17 mouse cellular contexts compared by ENCODE assay signal in genomic region chr5:34502821-34503220, GRCm38 (mm10). TPM values are rescaled to one million over a fixed set of nuclear protein-coding genes. Genes with fewer than 3 reads are reported as not detected.
DNase-seq lines count a peak whose midpoint lies in the region; ATAC-seq lines count a peak whose summit lies in the region.
"Had no signal": no experiment of that assay in that cellular context is flagged by ENCODE, and none has a peak within 500 bp of the region (broad histone marks: within the 10 kb centered on the region; RNA-seq: fewer than 3 reads in every experiment).

No protein-coding gene starts in this region.

- no peaks in the 10 kb centered on the region for H3K9me3 ChIP-seq in liver, embryonic 13.5 days (replicated peaks)
- H3K9me3 ChIP-seq: forebrain, embryonic 12.5 days; forebrain, embryonic 15.5 days; hindbrain, embryonic 12.5 days; hindbrain, embryonic 15.5 days had no signal

- peak; percentile 78 for DNase-seq in heart, adult 11 months
- DNase-seq in heart, adult 18-20 months: no peak
- DNase-seq in liver, embryonic 13.5 days: no peak
- no peak for DNase-seq in liver
- no peak for DNase-seq in cerebellum, postnatal 36 days
- no peak for DNase-seq in cerebellum, adult 18-20 months
- DNase-seq: adrenal gland, postnatal 14 days; cerebellum, adult 11 months; cerebellum, adult 8-10 months; gastrocnemius, postnatal 25 days had no signal

- 64% methylated on average over 6 of the region's 6 CpGs for WGBS in liver, embryonic 13.5 days (ENCODE audit: insufficient replicate concordance)

- H3K36me3 ChIP-seq in liver, embryonic 13.5 days: 0 out of 2 replicates have a peak, but pooled peaks cover 20% of the 10 kb centered on the region
- H3K36me3 ChIP-seq: forebrain, embryonic 12.5 days; forebrain, embryonic 15.5 days; hindbrain, embryonic 12.5 days; hindbrain, embryonic 15.5 days had no signal

- no peak overlapping the region for H3K4me2 ChIP-seq in liver, embryonic 13.5 days
- H3K4me2 ChIP-seq: forebrain, embryonic 12.5 days; forebrain, embryonic 15.5 days; heart, embryonic 11.5 days; hindbrain, embryonic 12.5 days; hindbrain, embryonic 15.5 days had no signal

- no peak overlapping the region for H3K4me3 ChIP-seq in liver, embryonic 13.5 days (replicated peaks)
- H3K4me3 ChIP-seq: forebrain, embryonic 12.5 days; forebrain, embryonic 15.5 days; hindbrain, embryonic 12.5 days; hindbrain, embryonic 15.5 days had no signal

- H3K4me1 ChIP-seq in liver, embryonic 13.5 days (replicated peaks): no peaks in the 10 kb centered on the region
- H3K4me1 ChIP-seq: forebrain, embryonic 12.5 days; forebrain, embryonic 15.5 days; hindbrain, embryonic 12.5 days; hindbrain, embryonic 15.5 days had no signal

- H3K9ac ChIP-seq in liver, embryonic 13.5 days: no peak overlapping the region
- H3K9ac ChIP-seq: forebrain, embryonic 12.5 days; forebrain, embryonic 15.5 days; hindbrain, embryonic 12.5 days; hindbrain, embryonic 15.5 days had no signal

- H3K27ac ChIP-seq in liver, embryonic 13.5 days: no peak overlapping the region
- H3K27ac ChIP-seq: forebrain, embryonic 12.5 days; forebrain, embryonic 15.5 days; hindbrain, embryonic 12.5 days; hindbrain, embryonic 15.5 days had no signal

- H3K27me3 ChIP-seq in liver, embryonic 13.5 days: no peaks in the 10 kb centered on the region
- H3K27me3 ChIP-seq: forebrain, embryonic 12.5 days; forebrain, embryonic 15.5 days; hindbrain, embryonic 12.5 days; hindbrain, embryonic 15.5 days; Patski had no signal

- ATAC-seq in liver, embryonic 13.5 days (ENCODE audit: low read depth): peak; percentile 34; the same call in 1 of the 2 replicates
- ATAC-seq in megakaryocyte-erythroid progenitor cell, adult 5-6 weeks (replicated peaks; ENCODE audit: low FRiP score, low TSS enrichment, poor library complexity, severe bottlenecking): peak; percentile 85
- ATAC-seq: forebrain, embryonic 15.5 days; Patski had no signal

RNA-seq across cellular contexts. Expression of gene Tnip2, which starts 11.0 kb away (rescaled TPM):
- 1 to 10 TPM; 5.7 to 5.9 TPM for total RNA-seq in heart, adult 18-20 months (2021)
- polyA plus RNA-seq in liver, embryonic 13.5 days (2015; fragmentation: Nextera tagmentation; extraction: Ambion mirVana): 5.4 and 6.6 TPM in 2 replicates
- total RNA-seq in megakaryocyte-erythroid progenitor cell, adult 5-6 weeks (2014; fragmentation: Nextera tagmentation): 4.8 and 14.9 TPM in 2 replicates
- 5.0 and 13.8 TPM in 2 replicates for total RNA-seq in megakaryocyte-erythroid progenitor cell, adult 5-6 weeks (2017)

RNA-seq across cellular contexts. Expression of gene Sh3bp2, which starts 22.8 kb away (rescaled TPM):
- total RNA-seq in heart, adult 18-20 months (2021): 1 to 10 TPM; 2.6 to 3.2 TPM
- 2.4 and 4.4 TPM in 2 replicates for polyA plus RNA-seq in liver, embryonic 13.5 days (2015; fragmentation: Nextera tagmentation; extraction: Ambion mirVana)
- 10.2 and 13.1 TPM in 2 replicates for total RNA-seq in megakaryocyte-erythroid progenitor cell, adult 5-6 weeks (2014; fragmentation: Nextera tagmentation)
- total RNA-seq in megakaryocyte-erythroid progenitor cell, adult 5-6 weeks (2017): 3.3 and 4.2 TPM in 2 replicates
